In genomic region chr10:82987394-82987793, GRCm38 (mm10) we compare ENCODE assay signal across 8 mouse cellular contexts. TPM values are rescaled to one million over a fixed set of nuclear protein-coding genes. Genes with fewer than 3 reads are reported as not detected.
A peak's percentile ranks its signal among the peaks of the same experiment; 100 is the strongest.
DNase-seq lines count a peak whose midpoint lies in the region; ATAC-seq lines count a peak whose summit lies in the region.

No protein-coding gene starts in this region.

- ATAC-seq in heart, embryonic 13.5 days (ENCODE audit: extremely low read depth, insufficient number of reproducible peaks, low FRiP score, low TSS enrichment): no peak
- no peak for ATAC-seq in midbrain, embryonic 12.5 days (ENCODE audit: low FRiP score, low read depth)

- no peaks in the 10 kb centered on the region for H3K9me3 ChIP-seq in heart, embryonic 13.5 days
- no peaks in the 10 kb centered on the region for H3K9me3 ChIP-seq in hindbrain, embryonic 10.5 days
- no peaks in the 10 kb centered on the region for H3K9me3 ChIP-seq in midbrain, embryonic 12.5 days

- intact Hi-C loops in left cerebral cortex, postnatal 4 days (cut with DNase I): loop anchor here (5.0 to 10.0 kb wide), 3 partner anchors 115 to 200 kb away; no protein-coding TSS in a partner anchor

- H3K27me3 ChIP-seq in heart, embryonic 13.5 days (replicated peaks): peaks cover 22% of the 10 kb centered on the region
- peaks cover 42% of the 10 kb centered on the region for H3K27me3 ChIP-seq in hindbrain, embryonic 10.5 days (ENCODE audit: insufficient read depth, poor library complexity, severe bottlenecking)
- H3K27me3 ChIP-seq in midbrain, embryonic 12.5 days: peaks cover 23% of the 10 kb centered on the region

- H3K4me1 ChIP-seq in heart, embryonic 13.5 days: peaks cover 67% of the 10 kb centered on the region
- H3K4me1 ChIP-seq in hindbrain, embryonic 10.5 days (replicated peaks): peaks cover 61% of the 10 kb centered on the region
- H3K4me1 ChIP-seq in midbrain, embryonic 12.5 days: peaks cover 50% of the 10 kb centered on the region

- H3K4me3 ChIP-seq in heart, embryonic 13.5 days: peak overlapping the region; percentile 88
- peak overlapping the region; percentile 73 for H3K4me3 ChIP-seq in hindbrain, embryonic 10.5 days
- H3K4me3 ChIP-seq in midbrain, embryonic 12.5 days: peak overlapping the region; percentile 62

- peak overlapping the region; percentile 1; the same call in 1 of the 2 replicates for H3K27ac ChIP-seq in heart, embryonic 13.5 days (replicated peaks)
- H3K27ac ChIP-seq in hindbrain, embryonic 10.5 days: no peak overlapping the region
- no peak overlapping the region for H3K27ac ChIP-seq in midbrain, embryonic 12.5 days (replicated peaks)

- 47% methylated on average over 4 of the region's 4 CpGs for WGBS in heart, embryonic 13.5 days
- WGBS in hindbrain, embryonic 10.5 days: 64% methylated on average over 4 of the region's 4 CpGs
- 52% methylated on average over 4 of the region's 4 CpGs for WGBS in midbrain, embryonic 12.5 days

- DNase-seq in heart, adult 18-20 months: no peak
- DNase-seq in Muller cell, postnatal 12 days (ENCODE audit: inconsistent ontology term): peak; percentile 82
- no peak for DNase-seq in hindbrain, embryonic 10.5 days (ENCODE audit: low spot score)
- no peak for DNase-seq in adrenal gland, postnatal 10 days
- no peak for DNase-seq in embryo, embryonic 10 days (ENCODE audit: low spot score)
- no peak for DNase-seq in left cerebral cortex, postnatal 4 days

- peak overlapping the region; percentile 75 for H3K4me2 ChIP-seq in heart, embryonic 13.5 days
- peak overlapping the region; percentile 87 for H3K4me2 ChIP-seq in midbrain, embryonic 12.5 days (replicated peaks)

- peak overlapping the region; percentile 90 for H3K9ac ChIP-seq in heart, embryonic 13.5 days
- no peak overlapping the region for H3K9ac ChIP-seq in midbrain, embryonic 12.5 days (replicated peaks)

- H3K36me3 ChIP-seq in heart, embryonic 13.5 days: no peaks in the 10 kb centered on the region
- no peaks in the 10 kb centered on the region for H3K36me3 ChIP-seq in hindbrain, embryonic 10.5 days
- H3K36me3 ChIP-seq in midbrain, embryonic 12.5 days: no peaks in the 10 kb centered on the region

RNA-seq across cellular contexts. Expression of gene Chst11, which starts 2.1 kb away (rescaled TPM):
- 2.4 TPM in 2 replicates for polyA plus RNA-seq in heart, embryonic 13.5 days (2015; fragmentation: Nextera tagmentation; extraction: Ambion mirVana)
- total RNA-seq in heart, adult 18-20 months (2021): 1 to 10 TPM; 2.5 to 3.2 TPM
- 1.1 and 1.4 TPM in 2 replicates for polyA plus RNA-seq in hindbrain, embryonic 10.5 days (2016; fragmentation: Nextera tagmentation; extraction: Ambion mirVana)
- polyA plus RNA-seq in midbrain, embryonic 12.5 days (2016; fragmentation: Nextera tagmentation; extraction: Ambion mirVana): 1.9 and 2.3 TPM in 2 replicates
- total RNA-seq in adrenal gland, postnatal 10 days (2021): 10 to 100 TPM; 23.2 to 23.3 TPM
- 10 to 100 TPM; 22.4 to 26.0 TPM for total RNA-seq in left cerebral cortex, postnatal 4 days (2021)

Comparison
In these comparisons a context has a peak if more than half of its experiments do, and no peak if none do; other contexts are left out.
1. RNA of gene Chst11, which starts 2.1 kb away (total RNA-seq): 22.4 to 26.0 TPM in left cerebral cortex, postnatal 4 days and 23.2 to 23.3 TPM in adrenal gland, postnatal 10 days; 2.5 to 3.2 TPM in heart, adult 18-20 months; every median in the first group is over 4 times any median in the second.
2. Peak in every context shown above with its lines, with median percentiles within 50 percentile points of each other: H3K4me3 ChIP-seq.